Mouse (Mus musculus): ENCODE measurements around the gene Prkcq.

- TF ChIP-seq CTCF (IDR thresholded peaks at IDR 0.05; ENCODE audit: extremely low read depth, insufficient read length, insufficient replicate concordance, low read depth, low read length) = no peak
- TF ChIP-seq POLR2A (IDR thresholded peaks at IDR 0.05; ENCODE audit: low read depth, low read length) = no peak
Observed at GRCm38 (mm10) chr2:11183991-11184390, 12.1 kb downstream of the Prkcq start.
